Mouse (Mus musculus): ENCODE measurements around the gene Nrcam.

DNA sequence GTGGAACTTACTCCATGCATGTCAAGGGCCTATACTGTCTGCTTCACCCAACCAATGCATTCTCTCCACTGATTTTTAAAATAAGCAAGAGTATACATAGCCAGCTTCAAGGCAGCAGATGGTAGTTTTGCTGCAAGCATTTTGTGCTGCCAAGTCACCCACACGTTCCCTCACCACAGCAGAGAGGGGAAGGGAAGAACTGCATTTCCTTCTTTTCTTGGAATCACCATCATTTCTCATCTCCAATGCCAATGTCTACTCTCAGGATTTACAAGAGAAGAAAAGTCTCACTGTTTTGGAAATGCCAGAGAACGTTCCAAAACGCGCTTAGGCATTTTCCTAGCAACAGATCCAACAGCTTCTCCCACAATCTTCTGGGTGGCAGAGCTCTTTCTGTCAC is 52.1 kb downstream of the Nrcam start:
- TF ChIP-seq CTCF (conservative IDR thresholded peaks at IDR 0.05; ENCODE audit: low read length) (no peak), POU5F1 (IDR thresholded peaks at IDR 0.05; ENCODE audit: borderline replicate concordance, low read length) (no peak)
